Mouse (Mus musculus): ENCODE data around the gene Arpp21. TPM values are rescaled to one million over a fixed set of nuclear protein-coding genes. Genes with fewer than 3 reads are reported as not detected.

Gene Arpp21
- polyA plus RNA-seq, 1 experiment from 2014 or later, result 0.82 TPM

DNA sequence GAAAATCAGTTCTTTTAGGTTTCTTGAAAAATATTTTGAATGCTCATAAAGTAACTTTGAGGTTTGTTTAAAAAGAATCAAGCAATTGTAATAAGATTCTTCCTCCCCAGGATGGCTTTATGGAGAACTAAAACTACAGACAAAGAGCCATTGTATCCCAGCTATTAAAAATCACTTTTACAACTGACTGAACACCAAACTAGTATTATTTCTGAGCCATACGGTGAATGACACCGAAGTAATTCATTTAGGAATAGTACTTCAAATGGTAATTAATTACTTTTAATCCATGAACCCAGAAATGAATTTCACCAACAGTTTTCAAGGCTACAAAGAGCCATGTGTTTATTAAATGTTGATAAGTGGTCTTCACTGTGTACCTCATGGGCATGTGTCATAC is 74.8 kb downstream of the Arpp21 start:
- no peak overlapping the region for H3K4me3 ChIP-seq (ENCODE audit: low read depth, low read length)
- no peak overlapping the region for H3K4me2 ChIP-seq (replicated peaks; ENCODE audit: low read depth)
- no peaks in the 10 kb centered on the region for H3K4me1 ChIP-seq (replicated peaks; ENCODE audit: control insufficient read depth, insufficient read depth, low read length)
- no peaks in the 10 kb centered on the region for H3K36me3 ChIP-seq (ENCODE audit: control insufficient read depth, insufficient read depth)
- TF ChIP-seq CTCF (IDR thresholded peaks at IDR 0.05; ENCODE audit: low read depth), result no peak
- no peak overlapping the region for H3K9ac ChIP-seq (ENCODE audit: low read depth, low read length)
- no peak for ATAC-seq
- H3K27ac ChIP-seq (ENCODE audit: low read depth, low read length), result no peak overlapping the region
- WGBS, result 81% methylated on average over 2 of the region's 2 CpGs
- no peaks in the 10 kb centered on the region for H3K9me3 ChIP-seq (ENCODE audit: control insufficient read depth)
- no peaks in the 10 kb centered on the region for H3K27me3 ChIP-seq (replicated peaks; ENCODE audit: control insufficient read depth, insufficient read depth, low read length)

DNA sequence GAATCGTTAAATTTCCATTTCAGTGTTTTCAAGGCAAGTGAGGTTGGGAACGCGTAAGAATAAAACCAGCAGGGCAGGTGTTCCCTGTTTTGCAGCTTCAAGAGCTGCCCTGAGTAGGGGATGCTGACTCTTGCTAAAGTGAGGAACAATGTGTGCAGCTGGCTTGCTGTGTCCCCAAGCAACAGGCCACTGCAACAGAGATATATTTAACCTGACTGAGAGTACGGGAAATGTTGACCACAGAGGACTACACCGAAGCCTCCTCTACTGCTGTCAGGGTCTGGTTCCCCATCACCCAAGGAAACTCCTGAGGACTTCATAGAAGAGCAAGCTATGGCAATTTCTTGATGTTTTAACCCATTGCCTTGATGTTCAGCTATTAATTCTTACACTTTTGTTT is 81.8 kb downstream of the Arpp21 start:
- H3K9me3 ChIP-seq (ENCODE audit: control insufficient read depth), result no peaks in the 10 kb centered on the region
- no peak overlapping the region for H3K4me3 ChIP-seq (ENCODE audit: low read depth, low read length)
- H3K9ac ChIP-seq (ENCODE audit: low read depth, low read length), result no peak overlapping the region
- H3K27me3 ChIP-seq (replicated peaks; ENCODE audit: control insufficient read depth, insufficient read depth, low read length), result no peaks in the 10 kb centered on the region
- no peak overlapping the region for H3K4me2 ChIP-seq (replicated peaks; ENCODE audit: low read depth)
- ATAC-seq, result no peak
- 87% methylated on average over 5 of the region's 5 CpGs for WGBS
- no peaks in the 10 kb centered on the region for H3K36me3 ChIP-seq (ENCODE audit: control insufficient read depth, insufficient read depth)
- no peak overlapping the region for H3K27ac ChIP-seq (ENCODE audit: low read depth, low read length)
- H3K4me1 ChIP-seq (replicated peaks; ENCODE audit: control insufficient read depth, insufficient read depth, low read length), result no peaks in the 10 kb centered on the region
- no peak for TF ChIP-seq CTCF (IDR thresholded peaks at IDR 0.05; ENCODE audit: low read depth)

DNA sequence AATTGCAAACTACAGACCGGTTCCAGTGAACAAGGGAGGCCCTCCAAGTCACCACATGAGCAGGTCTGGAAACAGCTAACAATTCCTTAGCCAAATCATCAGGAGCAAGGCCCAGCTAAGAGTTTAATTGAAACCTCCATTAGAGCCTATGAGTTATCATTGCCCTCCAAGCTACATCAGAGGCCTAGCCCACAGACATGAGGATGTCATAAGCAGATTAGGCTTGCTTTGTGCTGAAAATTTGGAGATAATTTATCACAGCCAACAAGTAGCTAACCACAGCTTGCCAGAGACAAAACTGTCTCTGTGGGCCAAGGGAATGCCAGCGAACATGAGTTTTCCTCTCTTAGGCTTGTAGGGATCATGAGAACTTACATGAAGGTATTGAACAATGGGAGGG is 83.0 kb downstream of the Arpp21 start:
- no peak for ATAC-seq
- TF ChIP-seq CTCF (IDR thresholded peaks at IDR 0.05; ENCODE audit: low read depth), result no peak
- no peaks in the 10 kb centered on the region for H3K36me3 ChIP-seq (ENCODE audit: control insufficient read depth, insufficient read depth)
- H3K27ac ChIP-seq (ENCODE audit: low read depth, low read length), result no peak overlapping the region
- H3K9ac ChIP-seq (ENCODE audit: low read depth, low read length), result no peak overlapping the region
- H3K9me3 ChIP-seq (ENCODE audit: control insufficient read depth), result no peaks in the 10 kb centered on the region
- no peak overlapping the region for H3K4me2 ChIP-seq (replicated peaks; ENCODE audit: low read depth)
- H3K4me3 ChIP-seq (ENCODE audit: low read depth, low read length), result no peak overlapping the region
- WGBS, result 82% methylated on average over 2 of the region's 2 CpGs
- H3K4me1 ChIP-seq (replicated peaks; ENCODE audit: control insufficient read depth, insufficient read depth, low read length), result no peaks in the 10 kb centered on the region
- H3K27me3 ChIP-seq (replicated peaks; ENCODE audit: control insufficient read depth, insufficient read depth, low read length), result no peaks in the 10 kb centered on the region

DNA sequence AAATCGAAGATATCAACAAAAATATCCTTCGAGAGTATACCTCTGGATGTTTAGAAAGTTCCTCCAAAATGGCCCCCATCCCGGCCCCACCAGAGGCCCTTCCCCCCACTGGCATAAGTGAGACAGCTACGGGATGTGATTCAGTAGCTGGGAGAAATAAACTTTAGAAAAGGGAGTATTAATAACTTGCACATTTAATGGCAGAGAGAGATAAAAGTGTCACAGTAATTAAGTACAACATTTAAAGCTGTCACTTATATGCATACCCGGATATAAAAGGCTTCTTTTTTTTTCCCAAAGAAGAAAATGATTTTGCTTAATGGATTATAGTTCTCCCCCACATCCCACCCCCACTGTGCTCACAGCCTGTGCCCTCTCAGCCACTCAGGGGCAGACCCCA is 84.6 kb downstream of the Arpp21 start:
- Histone ChIP-seq H3K36me3 (ENCODE audit: control insufficient read depth, insufficient read depth) (no peaks in the 10 kb centered on the region), H3K27ac (ENCODE audit: low read depth, low read length) (no peak overlapping the region), H3K4me1 (replicated peaks; ENCODE audit: control insufficient read depth, insufficient read depth, low read length) (no peaks in the 10 kb centered on the region), H3K27me3 (replicated peaks; ENCODE audit: control insufficient read depth, insufficient read depth, low read length) (no peaks in the 10 kb centered on the region), H3K9ac (ENCODE audit: low read depth, low read length) (no peak overlapping the region), H3K9me3 (ENCODE audit: control insufficient read depth) (no peaks in the 10 kb centered on the region), H3K4me3 (ENCODE audit: low read depth, low read length) (no peak overlapping the region), H3K4me2 (replicated peaks; ENCODE audit: low read depth) (no peak overlapping the region)
- 73% methylated on average over 5 of the region's 5 CpGs for WGBS
- no peak for ATAC-seq
- TF ChIP-seq CTCF (IDR thresholded peaks at IDR 0.05; ENCODE audit: low read depth), result no peak

DNA sequence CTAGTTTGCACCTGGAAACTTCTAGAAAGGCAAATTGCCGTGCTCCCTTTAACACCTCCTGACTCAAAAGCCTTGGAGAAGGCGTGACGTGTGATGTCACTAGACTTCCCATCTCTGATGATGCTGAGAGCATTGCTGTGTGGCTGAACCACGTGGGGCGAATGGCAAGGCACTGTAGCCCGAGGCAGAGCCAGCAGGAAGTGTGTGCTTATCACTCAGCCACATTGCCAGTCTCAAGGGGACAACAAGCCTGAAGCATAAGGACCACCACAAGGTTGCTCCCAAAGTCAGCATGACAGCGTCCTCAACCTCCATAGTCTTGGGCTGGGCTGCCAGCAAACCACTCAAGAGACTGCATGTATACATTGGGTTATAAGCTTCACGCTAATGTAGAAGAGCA is 95.1 kb downstream of the Arpp21 start:
- Histone ChIP-seq H3K36me3 (ENCODE audit: control insufficient read depth, insufficient read depth) (no peaks in the 10 kb centered on the region), H3K27me3 (replicated peaks; ENCODE audit: control insufficient read depth, insufficient read depth, low read length) (no peaks in the 10 kb centered on the region), H3K27ac (ENCODE audit: low read depth, low read length) (no peak overlapping the region), H3K4me1 (replicated peaks; ENCODE audit: control insufficient read depth, insufficient read depth, low read length) (no peaks in the 10 kb centered on the region), H3K4me2 (replicated peaks; ENCODE audit: low read depth) (no peak overlapping the region), H3K4me3 (ENCODE audit: low read depth, low read length) (no peak overlapping the region), H3K9ac (ENCODE audit: low read depth, low read length) (no peak overlapping the region), H3K9me3 (ENCODE audit: control insufficient read depth) (no peaks in the 10 kb centered on the region)
- WGBS, result 76% methylated on average over 8 of the region's 8 CpGs
- TF ChIP-seq CTCF (IDR thresholded peaks at IDR 0.05; ENCODE audit: low read depth), result no peak
- no peak for ATAC-seq

DNA sequence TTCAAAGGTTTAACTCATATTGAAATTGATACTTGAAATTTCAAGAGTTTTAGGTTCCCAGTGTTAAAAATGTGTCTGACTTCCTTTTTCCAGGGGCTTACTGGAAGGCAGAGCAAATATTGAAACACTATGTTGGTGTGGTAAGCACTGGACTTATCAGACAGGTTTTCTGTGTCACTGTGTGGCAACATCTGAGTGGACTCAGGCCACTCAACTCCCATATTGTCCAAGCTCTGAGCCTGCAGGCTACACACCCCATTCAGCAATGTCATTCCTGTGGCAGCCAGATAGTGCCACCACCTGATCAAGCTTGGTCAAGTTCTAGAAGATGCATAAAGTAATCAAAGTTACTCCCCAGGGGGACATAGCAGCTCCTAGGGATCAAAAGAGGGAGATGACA is 97.9 kb downstream of the Arpp21 start:
- no peak for ATAC-seq

DNA sequence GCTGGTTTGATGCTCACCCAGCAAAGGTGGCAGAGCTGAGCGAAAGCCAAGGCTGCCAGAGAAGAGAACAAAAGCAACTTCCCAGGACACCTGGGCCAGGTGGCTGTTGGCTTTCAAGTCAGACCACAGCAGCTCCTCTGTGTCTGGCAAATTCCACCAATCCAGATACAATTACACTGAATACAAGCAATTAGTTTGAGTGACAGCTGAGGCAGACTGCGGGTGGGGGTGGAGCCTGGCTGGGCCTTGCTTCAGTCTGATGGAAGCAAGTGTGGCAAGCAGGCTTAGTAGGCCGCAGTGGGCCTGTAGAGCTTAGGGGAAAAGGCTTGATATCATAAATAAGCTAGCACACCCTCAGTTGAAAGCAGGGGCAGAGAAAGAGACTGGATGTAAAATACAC is 104.9 kb downstream of the Arpp21 start:
- no peaks in the 10 kb centered on the region for H3K27me3 ChIP-seq (replicated peaks; ENCODE audit: control insufficient read depth, insufficient read depth, low read length)
- no peaks in the 10 kb centered on the region for H3K9me3 ChIP-seq (ENCODE audit: control insufficient read depth)
- no peak for TF ChIP-seq CTCF (IDR thresholded peaks at IDR 0.05; ENCODE audit: low read depth)
- ATAC-seq, result no peak
- H3K9ac ChIP-seq (ENCODE audit: low read depth, low read length), result no peak overlapping the region
- H3K4me2 ChIP-seq (replicated peaks; ENCODE audit: low read depth), result no peak overlapping the region
- H3K36me3 ChIP-seq (ENCODE audit: control insufficient read depth, insufficient read depth), result no peaks in the 10 kb centered on the region
- 50% methylated on average over 3 of the region's 3 CpGs for WGBS
- H3K4me3 ChIP-seq (ENCODE audit: low read depth, low read length), result no peak overlapping the region
- no peaks in the 10 kb centered on the region for H3K4me1 ChIP-seq (replicated peaks; ENCODE audit: control insufficient read depth, insufficient read depth, low read length)
- no peak overlapping the region for H3K27ac ChIP-seq (ENCODE audit: low read depth, low read length)

More for the DNA sequence above, 97.9 kb downstream of the Arpp21 start:
- no peak for TF ChIP-seq CTCF (IDR thresholded peaks at IDR 0.05; ENCODE audit: low read depth)
- Histone ChIP-seq H3K4me2 (replicated peaks; ENCODE audit: low read depth) (no peak overlapping the region), H3K4me3 (ENCODE audit: low read depth, low read length) (no peak overlapping the region), H3K9ac (ENCODE audit: low read depth, low read length) (no peak overlapping the region), H3K9me3 (ENCODE audit: control insufficient read depth) (no peaks in the 10 kb centered on the region), H3K27ac (ENCODE audit: low read depth, low read length) (no peak overlapping the region), H3K36me3 (ENCODE audit: control insufficient read depth, insufficient read depth) (no peaks in the 10 kb centered on the region), H3K4me1 (replicated peaks; ENCODE audit: control insufficient read depth, insufficient read depth, low read length) (no peaks in the 10 kb centered on the region), H3K27me3 (replicated peaks; ENCODE audit: control insufficient read depth, insufficient read depth, low read length) (no peaks in the 10 kb centered on the region)

All from intestine, postnatal 0 days (tissue).